Mouse (Mus musculus) ovary, postnatal 10 days (tissue): ENCODE measurements around the gene Pax7.

Experiments used
- DNase-seq: peaks from one replicate; pipeline ENCODE4 v3.0.0; 2022; ENCODE audit warnings: low spot score

The Pax7 gene

GRCm38 (mm10) chr4:139833036-139833634, at the start of gene Pax7:
Pax7 (minus strand) TSS chr4:139833528.
- DNase-seq: no peak

DNA sequence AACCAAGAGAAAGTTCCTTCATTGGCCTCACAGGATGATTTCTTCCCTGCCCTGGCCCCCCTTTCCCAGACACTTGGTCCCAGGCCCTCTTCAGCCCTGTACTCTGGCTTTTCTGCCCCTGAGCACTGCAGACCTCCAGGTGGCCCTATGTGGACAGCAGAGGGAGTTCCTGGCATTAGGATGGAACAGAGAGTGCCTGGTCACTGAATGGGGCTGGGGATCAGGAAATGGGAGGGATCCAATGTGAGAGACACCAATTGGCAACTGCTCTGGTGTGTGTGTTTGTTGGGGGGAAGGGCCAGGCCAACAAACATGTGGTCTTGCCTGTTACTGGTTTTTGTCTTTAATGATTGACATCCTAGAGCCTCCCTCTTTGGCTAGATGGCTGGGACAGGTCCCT, 48.5 kb upstream of the Pax7 start:
- no peak for DNase-seq

DNA sequence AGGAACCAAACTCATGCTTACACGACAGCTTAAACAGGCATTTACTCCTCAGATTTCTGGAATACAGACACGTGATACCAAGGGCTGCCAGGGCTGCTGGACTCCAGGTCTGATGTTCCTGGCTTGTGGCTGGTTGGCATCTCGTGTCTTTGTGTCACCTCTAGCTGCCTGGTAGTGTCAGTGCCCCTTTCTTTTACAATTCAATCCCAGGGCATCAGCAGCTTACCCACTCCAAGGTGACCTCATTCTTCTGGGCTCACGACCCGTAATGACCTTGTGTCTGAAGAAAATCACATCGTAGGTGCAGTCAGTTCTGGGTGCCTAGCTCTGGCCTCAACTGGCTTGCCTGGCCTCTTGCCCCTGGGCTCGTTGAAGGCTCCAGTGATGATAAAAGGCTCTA, 46.0 kb upstream of the Pax7 start:
- DNase-seq: no peak

- no peak for DNase-seq
These were observed 45.1 kb upstream of the Pax7 start for GRCm38 (mm10) chr4:139878443-139878842.

GRCm38 (mm10) chr4:139877269-139877668, 43.9 kb upstream of the Pax7 start:
- peak; percentile 29 for DNase-seq

- no peak for DNase-seq
These were observed 39.3 kb upstream of the Pax7 start for GRCm38 (mm10) chr4:139872595-139872994.

DNA sequence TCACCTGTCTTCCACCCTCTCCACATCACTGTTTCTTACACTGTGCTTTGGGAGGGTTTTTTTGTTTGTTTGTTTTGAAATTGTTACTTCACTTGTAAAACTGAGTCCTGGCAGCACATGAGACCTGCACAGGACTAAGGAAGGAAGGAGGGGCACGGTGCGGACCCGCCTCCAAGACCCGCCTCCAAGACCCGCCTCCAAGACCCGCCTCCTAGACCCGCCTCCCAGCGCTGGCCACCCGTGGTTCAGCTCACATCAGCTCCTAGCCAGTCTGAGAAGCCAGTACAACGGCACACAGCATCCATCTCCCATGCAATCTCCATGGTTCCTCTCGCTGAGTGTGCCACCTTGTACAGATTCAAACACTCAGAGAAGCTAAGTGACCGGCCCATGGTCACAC, 38.4 kb upstream of the Pax7 start:
- no peak for DNase-seq

DNA sequence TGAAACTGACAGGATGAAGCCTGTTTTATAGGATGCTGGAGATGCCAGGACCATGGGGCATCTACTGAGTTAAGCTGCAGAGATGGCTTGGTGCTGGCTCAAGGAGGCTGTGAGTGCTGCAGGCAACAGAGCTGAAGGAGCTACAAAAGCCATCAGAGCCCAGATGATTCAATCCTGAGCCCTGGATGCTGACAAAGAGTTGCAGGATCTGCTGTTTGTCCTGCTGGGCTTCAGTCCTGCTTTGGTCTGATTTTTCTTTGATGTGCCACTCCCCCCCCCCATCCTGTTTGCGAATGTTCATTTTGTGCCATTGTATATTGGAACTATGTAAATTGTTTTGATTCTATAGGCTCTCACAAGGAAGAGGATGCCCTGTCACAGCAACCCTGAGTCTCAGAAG, 29.9 kb upstream of the Pax7 start:
- no peak for DNase-seq

- DNase-seq: peak; percentile 77
These were observed 25.4 kb upstream of the Pax7 start for GRCm38 (mm10) chr4:139858635-139859176.

DNA sequence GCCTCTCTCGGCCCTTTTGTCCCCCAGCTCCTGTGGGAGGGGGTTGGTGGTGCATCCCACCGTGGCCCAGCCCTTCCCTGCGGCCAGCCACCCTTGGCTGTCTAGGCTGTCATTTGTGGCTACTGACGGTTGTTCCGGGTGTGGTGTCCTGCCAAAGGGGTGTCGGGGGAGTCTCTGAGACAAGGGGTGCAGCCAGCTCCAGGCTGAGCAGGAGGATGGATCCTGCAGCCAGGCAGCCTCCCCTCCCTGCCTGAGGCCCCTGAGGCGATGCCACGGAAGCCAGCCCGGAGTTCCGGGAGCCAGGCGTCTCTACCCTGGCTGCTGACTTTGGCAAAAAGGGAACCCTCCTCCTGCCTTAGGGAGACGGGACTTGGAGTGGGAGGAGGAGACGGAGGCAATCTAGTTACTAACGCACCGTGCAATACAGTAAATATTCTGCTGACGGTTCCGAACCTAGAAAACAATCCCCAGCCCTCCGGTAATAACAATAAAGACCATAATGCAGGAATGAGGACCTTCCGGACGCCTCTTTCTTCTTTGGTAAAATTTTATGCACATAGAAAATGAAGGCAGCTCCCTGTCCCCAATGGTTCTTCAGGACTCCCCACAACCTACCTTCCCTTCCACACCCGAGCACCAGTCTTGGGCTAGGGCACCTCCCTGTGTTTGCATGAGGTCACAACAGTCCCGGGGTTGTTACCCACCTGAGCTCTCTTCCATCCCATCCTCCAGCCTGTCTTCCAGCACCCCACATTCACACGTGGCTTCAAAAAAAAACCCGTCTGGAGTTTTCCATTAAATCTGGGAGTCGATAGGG, 19.1 kb upstream of the Pax7 start:
- DNase-seq: no peak

DNA sequence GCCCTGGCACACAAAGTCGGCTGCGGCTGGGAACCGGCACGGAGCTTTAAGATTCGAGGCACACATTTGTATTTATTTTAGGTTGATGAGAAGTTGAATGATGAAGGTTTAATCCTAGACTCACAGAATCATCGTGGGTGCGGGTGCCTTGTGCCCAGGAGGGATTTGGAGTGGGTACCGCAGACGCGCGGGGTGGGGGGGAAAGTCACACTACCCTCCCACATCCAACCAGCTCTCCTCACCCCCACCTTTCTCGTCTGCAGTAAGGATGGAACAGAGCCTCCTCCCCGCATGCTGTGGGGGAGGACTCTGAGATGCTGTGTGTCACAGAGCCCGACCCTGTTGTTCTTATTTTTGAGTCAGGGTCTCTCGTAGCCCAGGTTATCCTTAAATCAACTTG, 18.1 kb upstream of the Pax7 start:
- DNase-seq: no peak

DNA sequence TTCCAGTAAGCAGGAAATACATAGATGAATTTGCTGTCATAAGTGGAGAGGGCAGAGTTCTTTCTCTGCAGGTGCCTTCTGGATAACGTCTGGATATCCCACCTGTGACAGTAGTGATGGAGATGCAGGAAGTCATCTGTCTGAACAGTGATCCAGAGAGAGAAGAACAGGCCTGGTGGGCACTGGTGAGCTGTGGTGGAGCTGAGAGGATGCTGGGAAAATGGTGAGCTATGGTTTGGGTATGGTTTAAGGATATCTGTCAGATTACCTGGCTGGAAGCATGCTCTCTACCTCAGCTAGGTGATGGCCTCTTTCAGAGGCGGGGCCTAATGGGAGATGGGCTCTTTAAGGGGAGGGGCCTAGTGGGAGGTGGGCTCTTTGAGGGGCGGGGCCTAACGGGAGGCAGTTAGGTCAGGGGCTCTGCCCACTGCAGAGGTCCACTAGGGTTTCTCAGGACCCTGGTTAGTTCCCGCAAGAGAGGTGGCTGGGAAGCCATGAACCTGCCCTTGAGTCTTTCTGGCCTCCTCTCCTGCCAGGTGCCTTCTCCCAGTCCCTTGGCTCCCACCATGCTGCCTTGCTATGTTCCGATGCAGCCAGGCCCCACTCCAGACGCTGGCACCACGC, 17.3 kb upstream of the Pax7 start:
- DNase-seq: no peak

DNA sequence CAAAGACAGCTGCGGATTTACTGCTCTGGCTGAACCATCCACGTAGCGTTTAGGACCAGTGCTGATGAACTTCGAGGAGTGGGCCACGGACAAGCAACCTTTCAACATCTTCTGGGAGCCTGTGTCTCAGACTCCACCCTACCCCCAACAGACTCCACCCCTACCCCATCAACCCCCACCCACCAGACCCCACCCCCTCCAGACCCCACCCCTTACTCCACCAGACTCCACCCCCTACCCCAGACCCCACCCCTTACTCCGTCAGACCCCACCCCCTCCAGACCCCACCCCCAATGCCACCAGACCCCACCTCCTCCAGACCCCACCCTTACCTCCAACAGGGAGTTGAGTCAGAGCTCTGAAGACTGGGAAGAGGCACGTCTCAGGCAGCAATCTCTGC, 10.1 kb upstream of the Pax7 start:
- DNase-seq: no peak

- no peak for DNase-seq
These were observed 9.6 kb upstream of the Pax7 start for GRCm38 (mm10) chr4:139842919-139843318.

DNA sequence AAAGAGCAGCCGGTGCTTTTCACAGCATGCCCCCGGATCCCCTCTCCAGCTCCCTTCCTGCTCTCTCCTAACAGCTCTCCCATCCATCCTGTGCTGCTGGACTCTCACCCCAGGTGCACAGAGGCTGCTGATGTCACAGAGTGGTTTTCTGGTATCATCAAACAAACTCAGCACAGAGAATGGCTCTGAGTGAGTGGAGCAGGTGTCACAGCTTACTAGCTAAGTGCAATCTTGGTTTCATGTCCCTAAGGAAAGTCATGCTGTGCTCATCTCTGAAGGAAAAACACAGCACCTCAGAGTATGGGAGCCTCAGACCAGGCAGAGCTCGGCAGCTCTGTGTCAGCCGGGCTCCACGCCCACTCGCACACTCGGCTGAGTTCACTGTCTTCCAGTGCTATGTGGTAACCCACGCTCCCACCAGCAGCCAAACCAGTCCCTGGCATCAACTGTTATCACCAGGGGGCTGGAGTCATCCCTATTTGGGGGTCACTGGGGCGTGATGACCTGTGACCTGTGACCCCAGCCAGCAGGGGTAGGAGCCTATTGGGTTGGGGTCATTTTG, 7.7 kb upstream of the Pax7 start:
- no peak for DNase-seq

- no peak for DNase-seq
These were observed 7.1 kb upstream of the Pax7 start for GRCm38 (mm10) chr4:139840442-139840841.

DNA sequence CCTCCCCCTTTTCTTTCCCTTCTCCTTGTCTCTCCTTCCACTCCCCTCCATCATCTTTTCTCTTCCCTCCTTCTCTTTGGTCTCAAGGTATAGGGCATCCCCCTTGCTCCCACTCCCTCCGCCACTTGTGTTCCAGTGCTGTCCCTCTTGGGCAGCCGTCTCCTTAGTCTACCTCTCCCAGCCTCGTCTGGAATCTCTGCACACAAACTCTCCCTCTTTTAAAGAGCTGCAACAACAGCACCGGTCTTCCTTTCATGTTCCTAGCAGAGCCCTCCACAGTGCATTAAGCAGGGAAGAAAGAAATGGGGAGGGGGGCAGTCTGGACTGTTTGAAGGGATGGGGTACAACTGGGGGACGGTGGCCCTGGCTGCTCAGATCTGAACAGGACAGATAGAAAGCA, 3.4 kb upstream of the Pax7 start:
- DNase-seq: no peak

- no peak for DNase-seq
These were observed 2.9 kb upstream of the Pax7 start for GRCm38 (mm10) chr4:139836196-139836595.

- no peak for DNase-seq
These were observed 581 bp upstream of the Pax7 start for GRCm38 (mm10) chr4:139833817-139834401.

GRCm38 (mm10) chr4:139832281-139833035, 870 bp downstream of the Pax7 start:
- DNase-seq: no peak

DNA sequence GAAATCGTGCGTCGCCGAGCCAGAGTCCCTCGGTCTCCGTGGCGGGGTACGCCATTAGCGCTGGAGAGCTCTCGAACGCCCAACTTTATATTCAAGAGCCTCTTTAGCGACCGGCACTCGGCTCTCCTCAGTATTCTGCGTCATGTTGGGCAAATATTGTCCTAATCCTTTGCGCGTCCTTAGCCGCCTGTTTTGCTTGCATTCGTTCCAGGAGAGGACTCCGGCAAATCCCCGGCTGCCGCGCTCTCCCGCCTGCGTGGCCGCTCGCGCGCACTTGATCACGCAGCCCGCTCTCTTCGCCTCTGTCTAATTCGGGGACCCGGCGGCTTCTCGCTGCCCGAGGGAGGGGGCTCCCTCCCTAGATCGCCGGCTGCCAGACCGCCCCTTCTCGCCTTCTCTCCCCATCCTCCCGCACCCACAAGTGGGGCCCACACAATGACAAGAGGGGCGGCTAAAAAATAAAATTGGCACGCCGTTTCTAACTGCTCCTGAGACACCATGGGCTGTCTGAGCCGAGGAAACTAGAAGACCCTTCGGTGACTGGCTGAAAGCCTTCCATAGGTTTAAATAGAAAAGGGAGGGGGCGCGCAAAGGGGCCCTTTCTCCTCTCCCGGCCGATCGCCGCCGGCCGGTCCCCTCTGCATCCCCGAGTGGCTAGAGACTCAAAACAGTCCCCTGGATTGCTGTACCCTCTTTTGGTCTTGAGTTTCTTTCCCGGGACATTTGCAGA, 1.7 kb downstream of the Pax7 start:
- DNase-seq: no peak
